Mouse (Mus musculus) lung, postnatal 14 days (tissue): ENCODE results near the gene Ckm.

Experiments
- DNase-seq: peaks from one replicate; pipeline ENCODE4 v3.0.0; 2021

Gene Ckm

DNA sequence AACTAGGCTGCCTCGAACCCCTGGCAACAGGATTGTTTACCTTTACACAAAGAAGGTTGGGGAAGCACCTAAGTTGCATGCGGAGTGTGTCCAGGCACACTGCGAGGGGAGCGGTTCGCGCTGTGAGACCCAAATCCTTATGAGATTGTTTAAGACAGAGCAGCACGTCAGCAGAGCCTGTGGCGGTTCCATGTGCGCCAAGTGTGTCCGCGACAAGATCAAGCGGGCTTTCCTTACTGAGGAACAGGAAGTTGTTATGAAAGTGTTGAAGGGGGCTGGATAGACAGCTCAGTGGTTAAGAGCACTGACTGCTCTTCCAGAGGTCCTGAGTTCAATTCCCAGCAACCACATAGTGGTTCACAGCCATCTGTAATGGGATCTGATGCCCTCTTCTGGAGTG is 63.7 kb downstream of the Ckm start:
- no peak for DNase-seq

DNA sequence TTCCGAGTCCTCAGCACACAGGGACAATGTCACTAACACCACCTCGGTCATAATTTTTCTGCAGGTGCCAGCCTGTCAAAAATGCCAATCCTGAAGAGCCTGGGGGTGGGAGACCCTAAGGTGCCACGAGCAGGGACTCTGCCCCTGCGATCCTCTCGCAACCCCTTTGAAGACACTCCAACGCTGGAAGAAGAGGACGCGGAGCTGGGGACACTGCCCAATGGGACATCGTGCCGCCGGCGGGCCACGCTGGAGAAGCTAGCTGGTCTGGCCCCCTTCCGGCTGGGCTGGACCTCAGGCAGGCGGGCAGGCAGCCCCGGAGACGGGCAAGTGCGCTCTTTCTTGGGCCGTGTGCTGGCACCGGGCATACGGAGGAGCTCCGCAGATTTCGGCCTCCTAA is 64.8 kb downstream of the Ckm start:
- no peak for DNase-seq

DNA sequence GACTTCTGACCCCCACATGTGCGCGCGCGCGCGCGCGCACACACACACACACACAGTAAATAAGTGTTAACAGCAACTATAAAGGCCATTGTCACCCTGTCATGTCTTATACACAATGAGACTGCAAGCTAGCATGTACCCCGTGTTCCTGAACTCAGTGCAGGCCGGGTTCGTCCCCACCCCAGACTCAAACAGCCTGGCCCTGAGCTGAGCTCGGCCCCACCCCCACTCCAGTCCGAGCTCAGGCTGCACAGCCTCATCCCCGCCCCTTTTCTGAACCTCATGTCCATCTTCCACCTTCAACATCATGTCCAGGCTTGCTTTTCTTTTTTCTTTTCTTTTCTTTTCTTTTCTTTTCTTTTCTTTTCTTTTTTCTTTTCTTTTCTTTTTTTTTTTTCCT is 65.7 kb downstream of the Ckm start:
- no peak for DNase-seq

DNA sequence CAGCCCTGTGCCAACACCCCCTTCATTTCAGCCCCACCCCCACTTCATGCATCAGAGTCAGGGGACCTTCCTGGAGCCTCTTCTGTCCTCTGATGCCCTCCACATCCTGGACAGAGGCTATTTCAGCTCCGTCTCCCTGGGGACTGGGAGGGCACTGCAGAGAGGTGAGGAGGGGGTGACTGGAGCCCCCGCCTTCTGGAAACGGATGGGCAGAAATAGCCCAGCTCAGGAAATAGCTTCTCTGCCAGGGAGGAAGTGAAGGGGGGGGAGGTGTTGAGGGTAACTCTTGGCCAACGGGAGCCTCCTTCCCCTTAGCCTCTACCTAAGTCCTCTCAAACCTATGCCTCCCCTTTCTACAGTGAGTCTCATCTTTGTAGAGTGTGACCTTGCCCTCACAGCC is 67.8 kb downstream of the Ckm start:
- peak; percentile 51 for DNase-seq
